Mouse (Mus musculus): ENCODE measurements around the gene Exog. TPM values are rescaled to one million over a fixed set of nuclear protein-coding genes. Genes with fewer than 3 reads are reported as not detected.

The Exog gene
- polyA plus RNA-seq, 1 experiment = 2.2 TPM

DNA sequence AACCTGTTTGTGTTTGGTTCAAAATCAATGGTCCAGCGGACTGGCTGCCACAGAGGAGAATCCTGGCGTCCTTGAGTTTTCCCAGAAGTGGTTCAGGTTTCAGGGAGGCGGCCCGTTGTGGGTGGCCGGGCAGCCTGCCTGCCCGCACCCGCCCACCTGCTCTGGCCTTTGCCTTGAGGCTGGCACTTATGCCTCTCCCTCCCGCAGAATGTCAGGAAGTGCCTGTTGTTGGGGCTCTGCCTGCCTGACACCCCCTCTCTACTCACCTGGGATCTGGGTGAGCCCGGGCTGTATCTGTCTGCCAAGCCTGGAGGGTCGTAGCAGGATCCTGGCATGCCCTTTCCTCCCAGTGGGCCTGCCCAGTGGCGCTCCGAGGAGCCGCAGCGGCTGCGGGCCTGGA is 36.9 kb upstream of the Exog start:
- peak; percentile 93 for DNase-seq
- Histone ChIP-seq H3K27me3 (replicated peaks; ENCODE audit: control insufficient read depth, insufficient read depth, low read length) (no peaks in the 10 kb centered on the region), H3K36me3 (ENCODE audit: control insufficient read depth, insufficient read depth, low read length) (no peaks in the 10 kb centered on the region), H3K4me1 (ENCODE audit: control insufficient read depth, insufficient read depth, low read length) (peaks cover 26% of the 10 kb centered on the region), H3K4me3 (ENCODE audit: insufficient read depth, low read depth, low read length) (peak overlapping the region; percentile 24), H3K27ac (ENCODE audit: insufficient read depth, low read depth, low read length) (peak overlapping the region; percentile 79)
- 31% methylated on average over 15 of the region's 15 CpGs for WGBS
- TF ChIP-seq POLR2A (IDR thresholded peaks at IDR 0.05; ENCODE audit: low read depth, low read length) = no peak
- TF ChIP-seq CTCF (conservative IDR thresholded peaks at IDR 0.05; ENCODE audit: insufficient read depth, insufficient read length, low read depth, low read length) = no peak

DNA sequence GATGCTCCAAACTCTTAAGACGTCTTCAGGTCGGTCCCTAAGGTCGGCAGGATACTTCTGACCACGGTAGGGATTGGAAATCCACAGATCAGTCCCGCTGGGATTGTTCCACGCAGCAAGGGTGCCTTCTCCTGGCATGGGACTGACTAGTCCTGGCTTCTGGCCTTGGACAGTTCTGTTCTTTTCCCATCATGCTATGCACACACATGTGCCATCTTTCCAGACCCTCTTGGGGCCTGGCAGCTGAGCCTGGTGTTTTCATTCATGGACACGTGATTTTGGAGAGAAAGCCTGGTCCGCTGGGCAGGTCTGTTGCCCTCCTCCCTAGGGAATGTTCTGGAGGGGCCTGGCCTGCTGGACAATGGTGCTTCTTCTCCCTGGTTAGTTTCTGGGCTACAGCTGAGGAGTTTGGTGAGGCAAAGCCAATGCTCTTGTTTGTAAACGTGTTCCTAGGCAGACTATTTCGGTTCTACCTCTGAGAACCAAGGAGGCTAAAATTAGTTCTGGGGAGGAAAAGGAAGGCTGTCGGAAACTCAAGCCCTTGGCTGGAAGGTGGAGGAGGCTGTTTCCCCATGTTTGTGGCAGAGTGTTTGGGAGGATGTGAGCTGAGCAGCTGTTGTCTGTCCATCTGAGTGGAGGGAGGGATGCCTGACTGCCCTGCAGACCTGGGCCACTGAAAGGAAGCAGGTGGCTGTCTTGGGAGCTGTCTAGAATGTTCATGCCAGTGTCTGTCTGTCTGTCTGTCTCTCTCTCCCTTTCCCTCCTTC is 35.7 kb upstream of the Exog start:
- peak; percentile 44 for DNase-seq
- Histone ChIP-seq H3K4me1 (ENCODE audit: control insufficient read depth, insufficient read depth, low read length) (peaks cover 26% of the 10 kb centered on the region), H3K27ac (ENCODE audit: insufficient read depth, low read depth, low read length) (peak overlapping the region; percentile 46), H3K4me3 (ENCODE audit: insufficient read depth, low read depth, low read length) (no peak overlapping the region), H3K27me3 (replicated peaks; ENCODE audit: control insufficient read depth, insufficient read depth, low read length) (no peaks in the 10 kb centered on the region), H3K36me3 (ENCODE audit: control insufficient read depth, insufficient read depth, low read length) (no peaks in the 10 kb centered on the region)
- 48% methylated on average over 11 of the region's 11 CpGs for WGBS
- no peak for TF ChIP-seq CTCF (conservative IDR thresholded peaks at IDR 0.05; ENCODE audit: insufficient read depth, insufficient read length, low read depth, low read length)
- TF ChIP-seq POLR2A (IDR thresholded peaks at IDR 0.05; ENCODE audit: low read depth, low read length) = no peak

DNA sequence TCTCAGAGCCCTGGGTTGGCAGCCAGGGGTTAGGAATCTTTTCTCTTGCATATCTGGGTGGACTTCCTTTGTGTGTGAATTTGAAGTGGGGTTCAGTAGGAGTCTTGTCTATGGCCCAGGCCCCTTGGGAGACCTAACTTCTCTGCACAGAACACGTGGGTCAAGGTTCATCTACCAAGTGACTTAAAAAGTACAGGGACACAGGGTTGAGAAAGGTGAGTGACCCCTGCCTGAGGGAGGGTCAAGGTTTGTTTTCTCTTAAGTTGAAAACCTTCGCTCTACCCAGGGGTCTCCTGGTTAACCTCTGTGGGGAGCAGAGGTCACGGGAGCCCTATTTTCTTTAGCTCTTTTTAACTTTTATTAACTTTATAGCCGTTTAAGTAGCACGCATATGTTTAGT is 34.9 kb upstream of the Exog start:
- H3K27ac ChIP-seq (ENCODE audit: insufficient read depth, low read depth, low read length) = peak overlapping the region; percentile 21
- peak; percentile 69 for DNase-seq

DNA sequence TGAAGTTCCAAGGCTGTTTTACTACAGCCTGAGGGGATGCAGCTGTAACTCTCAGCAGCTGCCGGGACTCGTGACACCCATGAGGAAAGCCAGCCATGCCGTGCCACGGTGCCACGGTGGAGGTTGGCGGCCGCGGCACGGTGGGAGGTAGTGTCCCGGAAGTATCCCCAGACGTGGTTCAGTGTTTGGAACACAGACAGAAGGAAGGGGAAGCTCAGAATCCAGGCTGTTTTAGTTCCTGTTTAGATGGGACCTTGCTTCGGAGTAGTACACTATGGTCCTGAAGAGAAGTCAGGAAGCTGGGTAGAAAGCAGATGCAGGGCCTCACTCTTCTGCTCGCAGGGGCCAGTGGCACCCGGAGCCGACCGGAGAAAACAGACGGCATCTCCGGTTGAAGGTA is 26.7 kb upstream of the Exog start:
- H3K27ac ChIP-seq (ENCODE audit: insufficient read depth, low read depth, low read length) = peak overlapping the region; percentile 16; the same call in 1 of the 2 replicates

More for the DNA sequence above, 34.9 kb upstream of the Exog start:
- 40% methylated on average over 5 of the region's 5 CpGs for WGBS
- Histone ChIP-seq H3K4me3 (ENCODE audit: insufficient read depth, low read depth, low read length) (no peak overlapping the region), H3K36me3 (ENCODE audit: control insufficient read depth, insufficient read depth, low read length) (no peaks in the 10 kb centered on the region), H3K4me1 (ENCODE audit: control insufficient read depth, insufficient read depth, low read length) (peaks cover 26% of the 10 kb centered on the region), H3K27me3 (replicated peaks; ENCODE audit: control insufficient read depth, insufficient read depth, low read length) (no peaks in the 10 kb centered on the region)
- no peak for TF ChIP-seq CTCF (conservative IDR thresholded peaks at IDR 0.05; ENCODE audit: insufficient read depth, insufficient read length, low read depth, low read length)
- no peak for TF ChIP-seq POLR2A (IDR thresholded peaks at IDR 0.05; ENCODE audit: low read depth, low read length)

DNA sequence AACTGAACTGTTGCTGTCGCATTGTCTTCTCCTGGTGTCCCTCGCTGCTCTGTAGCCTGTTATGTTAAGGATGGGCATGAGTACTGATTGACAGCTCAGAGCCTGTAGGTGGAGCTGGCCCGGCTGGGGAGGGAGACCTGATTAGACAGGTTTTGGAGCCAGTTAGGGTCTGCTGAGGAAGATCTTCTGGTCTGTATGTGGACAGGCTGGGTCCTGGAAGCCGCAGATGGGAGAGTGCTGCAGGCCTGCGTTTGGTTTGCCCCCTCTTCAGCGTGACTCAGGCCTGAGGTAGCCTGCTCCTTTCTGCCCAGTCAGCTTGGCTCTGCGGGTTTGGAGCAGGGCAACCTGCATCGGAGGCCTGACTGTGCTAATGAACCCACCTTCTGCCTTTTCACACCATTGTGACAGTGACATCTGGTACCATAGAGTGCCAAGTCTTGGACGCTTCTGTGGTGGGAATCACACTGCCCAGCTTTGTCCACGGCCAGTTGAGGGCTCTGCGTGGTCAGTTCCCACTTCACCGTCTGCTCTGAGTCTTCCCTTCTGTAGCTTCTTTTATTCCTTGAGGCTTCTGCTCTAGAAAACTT is 24.8 kb upstream of the Exog start:
- Histone ChIP-seq H3K4me3 (ENCODE audit: insufficient read depth, low read depth, low read length) (no peak overlapping the region), H3K27me3 (replicated peaks; ENCODE audit: control insufficient read depth, insufficient read depth, low read length) (no peaks in the 10 kb centered on the region), H3K4me1 (ENCODE audit: control insufficient read depth, insufficient read depth, low read length) (peaks cover 1% of the 10 kb centered on the region), H3K36me3 (ENCODE audit: control insufficient read depth, insufficient read depth, low read length) (no peaks in the 10 kb centered on the region), H3K27ac (ENCODE audit: insufficient read depth, low read depth, low read length) (no peak overlapping the region)
- TF ChIP-seq CTCF (conservative IDR thresholded peaks at IDR 0.05; ENCODE audit: insufficient read depth, insufficient read length, low read depth, low read length) = no peak
- TF ChIP-seq POLR2A (IDR thresholded peaks at IDR 0.05; ENCODE audit: low read depth, low read length) = no peak
- no peak for DNase-seq
- WGBS = 83% methylated on average over 12 of the region's 12 CpGs

More for the DNA sequence above, 26.7 kb upstream of the Exog start:
- no peaks in the 10 kb centered on the region for H3K27me3 ChIP-seq (replicated peaks; ENCODE audit: control insufficient read depth, insufficient read depth, low read length)
- DNase-seq = no peak
- H3K4me1 ChIP-seq (ENCODE audit: control insufficient read depth, insufficient read depth, low read length) = no peaks in the 10 kb centered on the region
- TF ChIP-seq POLR2A (IDR thresholded peaks at IDR 0.05; ENCODE audit: low read depth, low read length) = no peak
- no peak for TF ChIP-seq CTCF (conservative IDR thresholded peaks at IDR 0.05; ENCODE audit: insufficient read depth, insufficient read length, low read depth, low read length)
- H3K4me3 ChIP-seq (ENCODE audit: insufficient read depth, low read depth, low read length) = no peak overlapping the region
- no peaks in the 10 kb centered on the region for H3K36me3 ChIP-seq (ENCODE audit: control insufficient read depth, insufficient read depth, low read length)
- 50% methylated on average over 18 of the region's 18 CpGs for WGBS

DNA sequence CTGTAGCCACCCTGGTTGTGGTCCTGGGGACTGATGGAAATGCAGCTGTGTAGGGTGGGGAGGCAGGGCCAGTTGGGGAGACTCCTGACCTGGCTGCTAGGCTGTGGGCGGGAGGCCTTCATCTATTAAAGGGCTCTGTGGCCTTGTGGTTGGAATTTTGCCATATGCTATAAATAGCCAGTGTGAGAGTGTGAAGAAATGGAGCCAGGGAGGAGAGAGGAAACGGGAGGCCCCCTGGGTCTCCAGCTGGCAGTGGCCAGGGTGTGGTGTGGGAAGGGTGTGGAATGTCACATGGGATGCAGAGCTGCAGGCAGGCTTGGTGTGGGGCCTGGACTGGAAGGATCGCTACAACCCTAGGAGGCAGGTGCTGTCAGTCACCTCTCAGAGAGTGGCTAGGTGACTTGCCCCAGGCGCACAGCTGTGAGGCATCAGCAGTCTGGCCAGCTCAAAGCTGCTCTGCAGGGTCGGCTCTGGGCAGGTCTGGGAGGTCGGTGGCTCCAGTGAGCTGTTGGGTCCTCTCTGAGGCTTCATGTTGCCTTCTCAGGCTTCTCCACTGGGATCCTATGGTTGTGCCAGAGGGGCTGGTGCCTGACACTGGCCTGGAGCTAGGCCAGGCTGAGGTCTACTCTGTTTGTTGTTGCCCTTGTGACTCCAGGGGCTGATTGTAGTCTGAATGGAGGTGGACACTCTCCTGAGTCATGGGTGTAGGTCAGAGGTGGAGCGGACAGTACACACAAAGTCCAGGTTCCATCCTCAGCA is 19.3 kb upstream of the Exog start:
- peak; percentile 78 for DNase-seq
- Histone ChIP-seq H3K27ac (ENCODE audit: insufficient read depth, low read depth, low read length) (no peak overlapping the region), H3K36me3 (ENCODE audit: control insufficient read depth, insufficient read depth, low read length) (no peaks in the 10 kb centered on the region), H3K4me3 (ENCODE audit: insufficient read depth, low read depth, low read length) (no peak overlapping the region), H3K4me1 (ENCODE audit: control insufficient read depth, insufficient read depth, low read length) (peaks cover 13% of the 10 kb centered on the region), H3K27me3 (replicated peaks; ENCODE audit: control insufficient read depth, insufficient read depth, low read length) (no peaks in the 10 kb centered on the region)
- TF ChIP-seq CTCF (conservative IDR thresholded peaks at IDR 0.05; ENCODE audit: insufficient read depth, insufficient read length, low read depth, low read length) = no peak
- no peak for TF ChIP-seq POLR2A (IDR thresholded peaks at IDR 0.05; ENCODE audit: low read depth, low read length)
- 24% methylated on average over 7 of the region's 7 CpGs for WGBS

DNA sequence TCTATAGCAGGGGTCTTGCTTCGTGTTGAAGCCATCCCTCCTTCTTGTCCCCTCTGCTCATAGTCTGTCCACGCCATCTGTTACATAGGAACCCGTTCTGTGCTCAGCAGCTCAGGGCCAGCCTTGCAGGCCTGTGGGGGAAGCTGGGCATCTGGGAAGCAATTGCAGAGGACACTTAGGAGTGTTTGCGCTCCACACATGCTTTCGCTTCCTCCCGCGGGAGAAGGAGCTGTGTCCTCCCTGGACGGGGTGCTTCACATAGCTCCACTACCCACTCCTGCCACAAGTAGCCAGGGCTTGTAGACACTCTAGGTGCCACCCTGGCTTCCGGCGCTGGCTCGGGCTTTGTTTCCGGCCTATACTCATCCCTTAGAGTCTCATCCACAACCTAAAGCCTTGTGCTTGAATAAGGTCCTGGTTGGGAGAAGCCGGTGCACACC is 18.7 kb upstream of the Exog start:
- Histone ChIP-seq H3K27me3 (replicated peaks; ENCODE audit: control insufficient read depth, insufficient read depth, low read length) (no peaks in the 10 kb centered on the region), H3K4me1 (ENCODE audit: control insufficient read depth, insufficient read depth, low read length) (peaks cover 13% of the 10 kb centered on the region), H3K27ac (ENCODE audit: insufficient read depth, low read depth, low read length) (no peak overlapping the region), H3K36me3 (ENCODE audit: control insufficient read depth, insufficient read depth, low read length) (no peaks in the 10 kb centered on the region), H3K4me3 (ENCODE audit: insufficient read depth, low read depth, low read length) (no peak overlapping the region)
- TF ChIP-seq CTCF (conservative IDR thresholded peaks at IDR 0.05; ENCODE audit: insufficient read depth, insufficient read length, low read depth, low read length) (no peak), POLR2A (IDR thresholded peaks at IDR 0.05; ENCODE audit: low read depth, low read length) (no peak)
- no peak for DNase-seq
- WGBS = 86% methylated on average over 13 of the region's 13 CpGs
